Mouse (Mus musculus): ENCODE measurements at regions not wholly inside any gene's neighbourhood (a gene's known extent, or its start where the extent isn't known, plus 50 kb on each side); places are given as distances from the start of the nearest gene placed in this dataset.
A peak's percentile ranks its signal among the peaks of the same experiment; 100 is the strongest.

DNA sequence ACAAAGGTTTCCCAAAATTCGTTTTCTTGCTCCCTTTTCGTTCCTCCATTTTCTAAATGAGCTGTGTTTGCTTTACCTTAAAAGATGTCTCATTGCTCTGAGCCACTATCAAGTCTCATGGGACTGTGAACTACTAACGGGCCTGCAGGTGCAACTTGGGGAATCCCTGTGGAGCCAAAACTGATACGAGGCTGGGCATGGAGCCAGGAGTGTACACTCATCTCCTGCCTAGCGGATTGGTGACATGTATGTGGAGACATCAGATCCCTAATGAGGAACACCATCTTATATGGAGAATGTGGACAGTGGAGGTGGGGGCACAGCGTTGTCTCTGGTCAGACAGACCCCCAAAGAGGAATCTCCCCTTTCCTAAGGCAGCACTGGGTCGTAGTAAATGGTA is 119.6 kb upstream of the Nt5e start:
- no peaks in the 10 kb centered on the region for H3K79me2 ChIP-seq (ENCODE audit: control insufficient read depth, insufficient read depth, low read length, poor library complexity)
- H3K9me3 ChIP-seq (replicated peaks; ENCODE audit: insufficient read depth, low read length) = no peaks in the 10 kb centered on the region
- DNase-seq (ENCODE audit: low read depth, low spot score) = peak; percentile 7
- no peaks in the 10 kb centered on the region for H3K27me3 ChIP-seq (ENCODE audit: control insufficient read depth in 1 of 2, insufficient read depth in 2 of 2, low read length in 2 of 2)
- H3K36me3 ChIP-seq (ENCODE audit: control insufficient read depth in 1 of 2, insufficient read depth in 2 of 2, low read length in 2 of 2) = no peaks in the 10 kb centered on the region
- H3K4me3 ChIP-seq (ENCODE audit: control insufficient read depth in 1 of 2, insufficient read depth in 1 of 2, low read depth in 2 of 2, low read length in 2 of 2) = no peak overlapping the region
- H3K4me1 ChIP-seq (ENCODE audit: control insufficient read depth in 1 of 2, insufficient read depth in 2 of 2, low read length in 2 of 2) = no peaks in the 10 kb centered on the region
- H3K27ac ChIP-seq (ENCODE audit: control insufficient read depth, low read depth, low read length) = no peak overlapping the region
- no peak for TF ChIP-seq MAX (IDR thresholded peaks at IDR 0.05; ENCODE audit: low read length)
- no peak for TF ChIP-seq TBP (IDR thresholded peaks at IDR 0.05; ENCODE audit: low read depth, low read length)
- no peak for TF ChIP-seq MAFK (IDR thresholded peaks at IDR 0.05; ENCODE audit: borderline replicate concordance, low read depth, low read length)
- TF ChIP-seq SMC3 (IDR thresholded peaks at IDR 0.05; ENCODE audit: low read depth, low read length) = no peak
- no peak for TF ChIP-seq ZKSCAN1 (IDR thresholded peaks at IDR 0.05; ENCODE audit: low read depth, low read length)
- no peak for TF ChIP-seq USF1 (IDR thresholded peaks at IDR 0.05; ENCODE audit: low read depth, low read length)
- TF ChIP-seq UBTF (IDR thresholded peaks at IDR 0.05; ENCODE audit: borderline replicate concordance, insufficient read depth, low read depth, low read length) = no peak
- TF ChIP-seq NRF1 (IDR thresholded peaks at IDR 0.05; ENCODE audit: insufficient read depth, low read depth, low read length, poor library complexity, severe bottlenecking) = no peak
- H3K9ac ChIP-seq (ENCODE audit: control insufficient read depth, low read depth, low read length, poor library complexity, severe bottlenecking) = no peak overlapping the region

DNA sequence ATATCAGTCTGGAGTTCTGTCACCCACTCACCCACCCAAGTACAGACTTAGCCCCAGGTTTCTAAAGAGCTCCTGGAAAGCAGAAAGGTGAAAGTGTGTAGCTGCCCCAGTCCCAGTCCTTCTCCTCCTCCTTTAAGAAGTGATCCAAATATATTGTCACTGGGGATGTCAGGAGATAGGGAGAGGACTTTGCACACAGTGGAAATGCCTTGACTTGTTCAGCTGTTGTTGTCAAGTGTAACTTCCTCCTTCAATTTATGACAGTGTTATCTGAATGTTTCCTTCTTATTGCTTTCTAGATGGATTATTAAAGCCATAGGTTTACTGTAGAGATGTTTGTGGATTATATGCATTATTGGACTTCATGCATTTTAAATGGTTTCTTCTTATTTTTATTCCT is 119.0 kb upstream of the Nt5e start:
- no peaks in the 10 kb centered on the region for H3K9me3 ChIP-seq (replicated peaks; ENCODE audit: insufficient read depth, low read length)
- H3K79me2 ChIP-seq (ENCODE audit: control insufficient read depth, insufficient read depth, low read length, poor library complexity) = no peaks in the 10 kb centered on the region
- no peaks in the 10 kb centered on the region for H3K4me1 ChIP-seq (ENCODE audit: control insufficient read depth in 1 of 2, insufficient read depth in 2 of 2, low read length in 2 of 2)
- no peak overlapping the region for H3K9ac ChIP-seq (ENCODE audit: control insufficient read depth, low read depth, low read length, poor library complexity, severe bottlenecking)
- H3K4me3 ChIP-seq (ENCODE audit: control insufficient read depth in 1 of 2, insufficient read depth in 1 of 2, low read depth in 2 of 2, low read length in 2 of 2) = no peak overlapping the region
- H3K27ac ChIP-seq (ENCODE audit: control insufficient read depth, low read depth, low read length) = no peak overlapping the region
- DNase-seq (ENCODE audit: low read depth, low spot score) = no peak
- H3K36me3 ChIP-seq (ENCODE audit: control insufficient read depth in 1 of 2, insufficient read depth in 2 of 2, low read length in 2 of 2) = no peaks in the 10 kb centered on the region
- TF ChIP-seq MXI1 (IDR thresholded peaks at IDR 0.05; ENCODE audit: low read depth, low read length) (no peak), TBP (IDR thresholded peaks at IDR 0.05; ENCODE audit: low read depth, low read length) (no peak), SIN3A (IDR thresholded peaks at IDR 0.05; ENCODE audit: low read length) (no peak), RCOR1 (IDR thresholded peaks at IDR 0.05; ENCODE audit: low read depth, low read length) (no peak), USF1 (IDR thresholded peaks at IDR 0.05; ENCODE audit: low read depth, low read length) (no peak), ETS1 (IDR thresholded peaks at IDR 0.05; ENCODE audit: low read depth, low read length) (no peak), CHD2 (IDR thresholded peaks at IDR 0.05; ENCODE audit: low read length) (no peak), ZKSCAN1 (IDR thresholded peaks at IDR 0.05; ENCODE audit: low read depth, low read length) (no peak), NRF1 (IDR thresholded peaks at IDR 0.05; ENCODE audit: insufficient read depth, low read depth, low read length, poor library complexity, severe bottlenecking) (no peak), JUND (IDR thresholded peaks at IDR 0.05; ENCODE audit: low read depth, low read length) (no peak), CTCF (IDR thresholded peaks at IDR 0.05 in 2 of 3, conservative IDR thresholded peaks at IDR 0.05 in 1 of 3; ENCODE audit: control insufficient read depth in 1 of 3, insufficient read depth in 1 of 3, low read depth in 2 of 3, low read length in 3 of 3, poor library complexity in 1 of 3, severe bottlenecking in 1 of 3) (no peak), RAD21 (IDR thresholded peaks at IDR 0.05; ENCODE audit: low read depth, low read length) (no peak), BHLHE40 (IDR thresholded peaks at IDR 0.05; ENCODE audit: borderline replicate concordance, low read depth, low read length) (no peak), KAT2A (conservative IDR thresholded peaks at IDR 0.05; ENCODE audit: low read depth, low read length) (no peak), POLR2A (IDR thresholded peaks at IDR 0.05; ENCODE audit: control insufficient read depth in 1 of 2, insufficient read depth in 1 of 2, low read depth in 1 of 2, low read length in 2 of 2, poor library complexity in 1 of 2) (no peak), MAZ (IDR thresholded peaks at IDR 0.05; ENCODE audit: low read depth, low read length) (no peak), TAL1 (IDR thresholded peaks at IDR 0.05; ENCODE audit: low read length) (no peak), MAX (IDR thresholded peaks at IDR 0.05; ENCODE audit: low read length) (no peak), HCFC1 (IDR thresholded peaks at IDR 0.05; ENCODE audit: low read depth, low read length) (no peak), MAFK (IDR thresholded peaks at IDR 0.05; ENCODE audit: borderline replicate concordance, low read depth, low read length) (no peak)
- H3K27me3 ChIP-seq (ENCODE audit: control insufficient read depth in 1 of 2, insufficient read depth in 2 of 2, low read length in 2 of 2) = no peaks in the 10 kb centered on the region
